Mouse (Mus musculus) kidney, postnatal 14 days (tissue): ENCODE measurements around the gene Impdh2.

Source experiments
- DNase-seq: peaks from one replicate; pipeline ENCODE4 v3.0.0; 2022; ENCODE audit warnings: mixed read lengths

Gene Impdh2

DNA sequence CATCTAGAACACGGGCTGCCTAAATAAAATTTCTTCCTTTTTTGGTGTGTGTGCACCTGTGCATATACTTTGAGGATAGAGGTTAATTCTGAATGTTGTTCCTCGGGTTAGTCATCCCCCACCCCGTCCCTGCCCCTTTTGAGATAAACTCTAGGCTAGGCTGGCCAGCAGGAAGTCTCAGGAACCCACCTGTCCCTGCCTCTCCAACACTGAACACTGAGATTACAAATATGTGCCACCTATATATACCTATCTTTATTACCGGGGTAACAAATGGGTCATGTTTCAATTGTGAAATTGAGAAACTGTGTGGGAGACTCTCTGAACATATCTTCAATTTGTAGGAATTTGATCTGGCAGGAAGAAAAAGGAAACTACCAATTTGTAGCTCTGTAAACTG, 48.8 kb downstream of the Impdh2 start:
- DNase-seq: no peak

DNA sequence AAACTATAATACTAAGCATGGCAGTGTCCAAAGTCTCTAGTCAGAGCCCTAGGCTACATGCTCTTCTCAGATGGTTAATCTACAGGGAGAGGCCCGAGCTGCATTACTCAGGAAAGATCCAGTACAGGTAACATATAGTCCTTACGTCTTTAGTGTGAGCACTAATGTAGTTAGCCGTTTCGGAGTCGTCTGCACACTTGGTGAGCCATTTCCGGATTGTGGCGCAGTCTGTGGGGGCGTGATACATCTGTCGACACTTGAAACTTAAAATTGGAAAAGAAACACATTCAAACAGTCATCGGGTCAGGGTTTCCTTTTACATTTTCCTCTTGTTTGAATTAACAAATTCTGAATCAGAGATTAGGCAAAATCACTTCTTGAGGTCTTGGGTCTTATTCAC, 51.4 kb downstream of the Impdh2 start:
- DNase-seq: no peak
